ENCODE assay signal across 21 mouse cellular contexts in genomic region chr2:143467936-143468335, GRCm38 (mm10).
DNase-seq lines count a peak whose midpoint lies in the region; ATAC-seq and TF ChIP-seq lines count a peak whose summit lies in the region.
"Had no signal": no experiment of that assay in that cellular context is flagged by ENCODE, and none has a peak within 500 bp of the region (broad histone marks: within the 10 kb centered on the region; RNA-seq: fewer than 3 reads in every experiment).

No protein-coding gene starts in this region.

- H3K4me3 ChIP-seq in hindbrain, postnatal 0 days (ENCODE audit: low read length) = no peak overlapping the region
- no peak overlapping the region for H3K4me3 ChIP-seq in hindbrain, embryonic 13.5 days
- no peak overlapping the region for H3K4me3 ChIP-seq in midbrain, postnatal 0 days (ENCODE audit: low read depth, low read length)
- H3K4me3 ChIP-seq in midbrain, embryonic 16.5 days (ENCODE audit: low read depth, low read length) = no peak overlapping the region
- no peak overlapping the region for H3K4me3 ChIP-seq in neural tube, embryonic 15.5 days (replicated peaks)

- no peak overlapping the region for H3K27ac ChIP-seq in hindbrain, postnatal 0 days
- H3K27ac ChIP-seq in hindbrain, embryonic 13.5 days = no peak overlapping the region
- H3K27ac ChIP-seq in midbrain, postnatal 0 days (ENCODE audit: low read depth, low read length) = no peak overlapping the region
- H3K27ac ChIP-seq in midbrain, embryonic 16.5 days (ENCODE audit: low read length) = no peak overlapping the region
- H3K27ac ChIP-seq in neural tube, embryonic 15.5 days (replicated peaks) = no peak overlapping the region

- no peaks in the 10 kb centered on the region for H3K27me3 ChIP-seq in hindbrain, postnatal 0 days (ENCODE audit: insufficient read depth, low read length)
- no peaks in the 10 kb centered on the region for H3K27me3 ChIP-seq in hindbrain, embryonic 13.5 days
- no peaks in the 10 kb centered on the region for H3K27me3 ChIP-seq in midbrain, postnatal 0 days (ENCODE audit: insufficient read depth, low read length)
- H3K27me3 ChIP-seq in midbrain, embryonic 16.5 days (ENCODE audit: control insufficient read depth, insufficient read depth, low read depth, low read length) = no peaks in the 10 kb centered on the region
- no peaks in the 10 kb centered on the region for H3K27me3 ChIP-seq in neural tube, embryonic 15.5 days (replicated peaks)
- H3K27me3 ChIP-seq: Patski had no signal

- H3K9ac ChIP-seq in hindbrain, postnatal 0 days (replicated peaks; ENCODE audit: low read length) = no peak overlapping the region
- no peak overlapping the region for H3K9ac ChIP-seq in hindbrain, embryonic 13.5 days
- H3K9ac ChIP-seq in midbrain, postnatal 0 days (replicated peaks; ENCODE audit: low read length, poor library complexity, severe bottlenecking) = no peak overlapping the region
- H3K9ac ChIP-seq in midbrain, embryonic 16.5 days (ENCODE audit: low read depth, low read length) = no peak overlapping the region
- no peak overlapping the region for H3K9ac ChIP-seq in neural tube, embryonic 15.5 days (replicated peaks)

- no peaks in the 10 kb centered on the region for H3K36me3 ChIP-seq in hindbrain, postnatal 0 days (ENCODE audit: insufficient read depth, low read length)
- no peaks in the 10 kb centered on the region for H3K36me3 ChIP-seq in hindbrain, embryonic 13.5 days
- H3K36me3 ChIP-seq in midbrain, postnatal 0 days (ENCODE audit: insufficient read depth, low read length) = no peaks in the 10 kb centered on the region
- H3K36me3 ChIP-seq in midbrain, embryonic 16.5 days (ENCODE audit: control insufficient read depth, insufficient read depth, low read length) = no peaks in the 10 kb centered on the region
- H3K36me3 ChIP-seq in neural tube, embryonic 15.5 days = no peaks in the 10 kb centered on the region
- H3K36me3 ChIP-seq: G1E had no signal

- H3K9me3 ChIP-seq in hindbrain, postnatal 0 days (ENCODE audit: low read length) = no peaks in the 10 kb centered on the region
- no peaks in the 10 kb centered on the region for H3K9me3 ChIP-seq in hindbrain, embryonic 13.5 days
- H3K9me3 ChIP-seq in midbrain, postnatal 0 days (ENCODE audit: low read length) = no peaks in the 10 kb centered on the region
- no peaks in the 10 kb centered on the region for H3K9me3 ChIP-seq in midbrain, embryonic 16.5 days (replicated peaks; ENCODE audit: control insufficient read depth, low read length, poor library complexity, severe bottlenecking)
- no peaks in the 10 kb centered on the region for H3K9me3 ChIP-seq in neural tube, embryonic 15.5 days (replicated peaks)

- ATAC-seq in hindbrain, postnatal 0 days = no peak
- ATAC-seq in hindbrain, embryonic 13.5 days (ENCODE audit: low FRiP score) = no peak
- ATAC-seq in midbrain, postnatal 0 days (ENCODE audit: low FRiP score) = no peak
- ATAC-seq in midbrain, embryonic 16.5 days = no peak
- 0 out of 2 replicates have a peak, but pooled peaks have one; percentile 41 for ATAC-seq in neural tube, embryonic 15.5 days (ENCODE audit: low FRiP score)
- ATAC-seq: activated CD4-positive, CD25-positive, alpha-beta regulatory T cell, adult 4 months; CD4-positive, CD25-positive, alpha-beta regulatory T cell, adult 4 months; Patski had no signal

- WGBS in hindbrain, postnatal 0 days = 73% methylated on average over 5 of the region's 5 CpGs
- 79% methylated on average over 5 of the region's 5 CpGs for WGBS in hindbrain, embryonic 13.5 days
- 80% methylated on average over 5 of the region's 5 CpGs for WGBS in midbrain, postnatal 0 days
- 80% methylated on average over 5 of the region's 5 CpGs for WGBS in midbrain, embryonic 16.5 days
- 67% methylated on average over 5 of the region's 5 CpGs for WGBS in neural tube, embryonic 15.5 days

- TF ChIP-seq CTCF in hindbrain, postnatal 0 days (IDR thresholded peaks at IDR 0.05; ENCODE audit: low read depth) = no peak
- TF ChIP-seq CTCF in midbrain, postnatal 0 days (IDR thresholded peaks at IDR 0.05) = no peak

- no peaks in the 10 kb centered on the region for H3K4me1 ChIP-seq in hindbrain, postnatal 0 days (ENCODE audit: insufficient read depth, low read length)
- H3K4me1 ChIP-seq in hindbrain, embryonic 13.5 days (replicated peaks) = no peaks in the 10 kb centered on the region
- H3K4me1 ChIP-seq in midbrain, postnatal 0 days (ENCODE audit: insufficient read depth, low read length) = no peaks in the 10 kb centered on the region
- no peaks in the 10 kb centered on the region for H3K4me1 ChIP-seq in midbrain, embryonic 16.5 days (ENCODE audit: control insufficient read depth, insufficient read depth, low read length)
- H3K4me1 ChIP-seq in neural tube, embryonic 15.5 days = no peaks in the 10 kb centered on the region

- peak; percentile 81 for DNase-seq in heart, adult 11 months
- DNase-seq in heart, adult 8-10 months (ENCODE audit: low spot score) = no peak
- peak; percentile 36 for DNase-seq in hindbrain, postnatal 0 days (ENCODE audit: low spot score)
- peak; percentile 54 for DNase-seq in midbrain, postnatal 0 days (ENCODE audit: low spot score)
- DNase-seq in neural tube, embryonic 10.5 days (ENCODE audit: extremely low spot score, low spot score) = no peak
- DNase-seq: adrenal gland, adult 2 months; adrenal gland, adult 8-10 months; adrenal gland, postnatal 10 days; adrenal gland, postnatal 14 days; adrenal gland, postnatal 25 days; adrenal gland, postnatal 36 days; B cell, adult 2 months; cerebellum, adult 11 months; cerebellum, adult 11-12 months had no signal

- no peak overlapping the region for H3K4me2 ChIP-seq in hindbrain, postnatal 0 days (ENCODE audit: low read depth, low read length)
- no peak overlapping the region for H3K4me2 ChIP-seq in hindbrain, embryonic 13.5 days
- H3K4me2 ChIP-seq in midbrain, postnatal 0 days (ENCODE audit: low read depth, low read length, poor library complexity, severe bottlenecking) = no peak overlapping the region
- no peak overlapping the region for H3K4me2 ChIP-seq in midbrain, embryonic 16.5 days (ENCODE audit: low read length)
- H3K4me2 ChIP-seq in neural tube, embryonic 15.5 days = no peak overlapping the region

Comparison
In these comparisons a context has a peak if more than half of its experiments do, and no peak if none do; other contexts are left out.
1. DNase-seq: peak in heart, adult 11 months (single experiment), hindbrain, postnatal 0 days (single experiment) and midbrain, postnatal 0 days (single experiment); none in heart, adult 8-10 months (single experiment) and neural tube, embryonic 10.5 days (single experiment).